Mouse (Mus musculus) Patski (cell line): ENCODE results near the gene Ccdc157. TPM values are rescaled to one million over a fixed set of nuclear protein-coding genes. Genes with fewer than 3 reads are reported as not detected.
"Not testable (repeated sequence)": the region's sequence is repeated elsewhere in the genome, so short reads cannot be mapped to it uniquely, and the experiment has no call there.

ENCODE experiments used
- ATAC-seq: fragments of 100-300 bp; one replicate; pipeline ENCODE4 v1.8.0; 2021
- CTCF ChIA-PET: fragments of 350-600 bp; sonication (Branson Sonifier 250); formaldehyde crosslinking; loops from one replicate; lab custom pipeline; 2022; ENCODE audit warnings: inconsistent platforms; lab: Charles Lee
- POLR2A ChIA-PET: fragments of 350-600 bp; sonication (Branson Sonifier 250); formaldehyde crosslinking; loops from one replicate; lab custom pipeline; 2022; ENCODE audit warnings: antibody characterized with exemption, inconsistent platforms; lab: Charles Lee
- DNase-seq: peaks from one replicate; pipeline ENCODE4 v3.0.0-alpha.2; 2011; ENCODE audit warnings: low read depth, low spot score
- H3K27me3 ChIP-seq: fragments of 371-371 bp; one replicate; pipeline ENCODE4 v1.5.1; 2021
- CTCF ChIP-seq: fragments of 100-300 bp; IDR thresholded peaks from one replicate; pipeline ENCODE4 v1.5.1; 2021
- in situ Hi-C: fragments of 300-500 bp; cut with MboI; formaldehyde crosslinking; loops from 3 replicates; pipeline ENCODE4 v1.11.1; 2018; ENCODE audit warnings: low pct_unique_long_range_greater_than_20kb, mixed read lengths
- polyA plus RNA-seq: library from polyadenylated mRNA; unstranded; gene quantifications from one replicate; pipeline ENCODE4 v1.2.3, GENCODE M21; 2021

Ccdc157 gene
- polyA plus RNA-seq, 1 experiment from 2014 or later: 17.3 TPM

DNA sequence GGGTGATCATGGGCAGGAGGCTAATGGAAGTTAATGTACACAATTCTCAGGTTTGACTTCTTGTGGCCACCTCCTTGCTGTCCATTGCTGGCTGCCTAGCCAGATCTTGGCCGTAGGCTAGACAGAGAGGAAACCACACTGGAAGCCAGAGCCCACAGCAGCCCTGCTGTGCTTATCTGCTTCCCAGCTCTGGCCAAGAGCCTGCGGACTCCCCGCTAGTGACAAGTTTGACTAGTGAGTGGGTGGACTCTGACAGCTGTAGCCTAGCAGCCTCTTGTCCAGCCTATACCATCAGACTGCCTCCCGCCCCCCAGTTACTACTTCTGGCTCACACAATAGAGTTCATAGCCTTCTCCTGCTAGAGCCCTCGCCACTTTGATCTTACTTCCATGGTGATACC, 40.5 kb downstream of the Ccdc157 start:
- ChIA-PET POLR2A (no interaction called here), CTCF (interaction anchor here (1.7 to 2.0 kb wide), 4 partner anchors 15 to 100 kb away, joined by 6 to 10 read pairs (median 8); partner anchors contain the start of gene Rnf215)
- no peak for DNase-seq
- in situ Hi-C loops: no loop called here
- no peak for ATAC-seq
- H3K27me3 ChIP-seq: no peaks in the 10 kb centered on the region
- no peak for TF ChIP-seq CTCF

DNA sequence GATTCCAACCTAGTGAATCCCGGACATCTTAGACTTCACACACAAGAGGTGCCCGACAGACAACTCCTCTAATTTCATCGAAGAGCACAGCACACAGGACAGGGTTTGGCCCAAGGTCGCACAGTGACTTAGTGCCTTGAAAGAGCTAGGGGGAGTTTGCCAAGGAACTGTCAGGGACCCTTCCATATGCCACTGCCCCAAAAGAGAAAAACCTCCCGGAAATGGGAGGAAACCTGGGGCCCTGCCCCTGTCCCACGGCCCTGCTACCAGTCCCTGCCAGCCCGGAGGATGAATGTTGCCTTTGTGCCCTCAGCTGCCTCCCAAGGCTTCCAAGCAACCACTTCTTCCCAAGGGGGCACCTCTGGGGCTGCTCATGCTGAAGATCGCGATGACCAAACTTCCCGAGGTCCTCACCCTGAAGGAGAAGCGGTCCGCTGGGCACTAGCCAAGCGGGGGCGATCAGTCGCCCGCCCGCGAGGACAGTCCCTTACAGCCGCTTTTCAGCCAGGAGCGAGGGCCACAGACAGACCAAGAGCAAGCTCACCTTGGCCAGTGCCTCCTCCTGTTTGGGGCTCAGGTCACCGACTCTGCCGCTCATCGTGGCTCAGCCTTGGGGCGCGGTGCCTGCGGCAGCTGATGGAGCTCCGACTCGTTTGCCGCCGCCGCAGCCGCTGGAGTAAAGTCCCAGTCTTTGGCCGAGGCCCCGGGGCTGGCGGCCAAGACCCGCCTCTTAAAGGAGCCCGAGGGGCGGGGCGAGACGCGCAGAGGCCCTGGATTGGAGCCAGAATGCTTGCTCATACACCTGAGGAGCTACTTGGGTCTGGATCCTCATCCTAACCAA, 41.8 kb downstream of the Ccdc157 start:
- no peak for DNase-seq
- in situ Hi-C loops: no loop called here
- peak; percentile 45 for ATAC-seq
- H3K27me3 ChIP-seq: no peaks in the 10 kb centered on the region
- CTCF ChIA-PET: interaction anchor here (0.6 to 2.0 kb wide), 12 partner anchors 9 to 140 kb away, joined by 3 to 10 read pairs (median 4); partner anchors contain the start of gene Rnf215
- POLR2A ChIA-PET: interaction anchor here (1.0 to 1.8 kb wide), 3 partner anchors 12 to 21 kb away, joined by 3 to 7 read pairs (median 6); no protein-coding TSS in a partner anchor
- no peak for TF ChIP-seq CTCF

DNA sequence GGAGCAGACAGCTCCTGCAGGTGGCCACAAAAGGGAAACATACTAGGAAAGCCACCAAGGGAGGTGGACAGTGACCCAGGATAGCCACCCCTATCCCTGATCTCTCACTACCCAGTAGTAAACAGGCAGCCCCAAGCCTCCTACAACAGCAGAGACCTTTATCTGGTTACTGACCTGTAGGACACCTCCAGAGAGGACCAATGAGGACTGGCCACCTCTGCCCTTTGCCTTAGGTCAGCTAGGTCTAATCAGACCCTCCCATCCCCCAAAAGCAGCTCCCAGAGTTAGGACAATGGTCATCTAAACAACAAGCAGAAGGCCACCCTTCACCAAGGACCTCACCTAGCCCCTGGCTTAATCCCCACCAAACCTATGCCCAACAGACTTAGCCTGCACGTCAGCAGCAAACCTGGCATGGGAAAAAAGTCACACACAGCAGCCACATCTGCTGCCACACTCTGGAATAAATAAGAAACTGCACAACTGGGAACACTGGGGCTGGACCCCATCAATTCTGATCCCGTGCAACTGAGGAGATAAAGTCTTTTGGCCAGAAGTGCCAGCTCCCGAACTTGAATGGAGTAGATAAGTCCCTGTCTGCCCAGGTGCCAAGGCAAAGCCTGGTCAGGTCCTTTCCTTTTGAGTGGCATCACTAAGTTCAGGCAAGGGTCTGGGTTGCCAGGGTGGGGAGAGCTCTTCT, 42.6 kb downstream of the Ccdc157 start:
- no peaks in the 10 kb centered on the region for H3K27me3 ChIP-seq
- in situ Hi-C loops: no loop called here
- POLR2A ChIA-PET: interaction anchor here (0.6 to 1.8 kb wide), 4 partner anchors 12 to 44 kb away, joined by 3 to 7 read pairs (median 4); no protein-coding TSS in a partner anchor
- DNase-seq (no peak), ATAC-seq (peak; percentile 53)
- CTCF ChIA-PET: interaction anchor here (0.8 to 2.0 kb wide), 9 partner anchors 10 to 141 kb away, joined by 3 to 10 read pairs (median 4); partner anchors contain the start of gene Rnf215
- TF ChIP-seq CTCF: no peak

DNA sequence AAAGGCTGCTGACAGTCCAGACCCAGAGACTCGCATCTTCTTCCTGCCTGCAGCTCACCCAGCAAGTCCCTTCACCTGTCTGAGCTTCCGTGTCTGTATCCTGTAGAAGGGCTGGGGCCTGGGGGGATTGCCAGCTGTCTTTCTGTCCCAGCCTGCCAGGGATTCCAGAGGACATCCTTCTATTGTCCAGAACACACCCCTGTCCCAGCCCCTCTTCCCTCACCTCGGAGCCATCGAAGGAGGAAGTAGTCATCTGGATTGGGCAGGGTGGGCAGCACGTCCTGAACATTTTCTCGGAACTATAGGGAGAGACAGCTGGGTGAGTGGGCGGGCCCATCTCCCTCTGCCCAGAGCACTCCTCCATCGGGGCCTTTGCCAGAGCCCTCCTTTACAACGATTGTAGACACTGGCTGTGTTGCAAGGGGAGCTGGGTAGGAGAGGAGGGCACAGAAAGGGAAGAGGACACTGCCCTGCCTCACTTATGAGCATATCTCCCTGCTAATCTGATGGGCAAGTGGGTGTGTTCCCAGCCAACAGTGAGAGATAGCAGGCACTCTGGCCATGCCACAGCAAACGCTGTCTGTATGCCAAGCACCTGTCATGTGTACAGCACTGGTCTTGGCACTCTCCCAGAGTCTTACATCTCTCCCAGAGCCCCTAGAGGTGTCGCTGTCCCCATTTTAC, 43.5 kb downstream of the Ccdc157 start:
- DNase-seq (no peak), ATAC-seq (no peak)
- H3K27me3 ChIP-seq: no peaks in the 10 kb centered on the region
- POLR2A ChIA-PET: interaction anchor here (0.6 to 1.2 kb wide), 2 partner anchors 18 to 45 kb away, joined by 3 read pairs; no protein-coding TSS in a partner anchor
- no peak for TF ChIP-seq CTCF
- in situ Hi-C loops: no loop called here
- CTCF ChIA-PET: interaction anchor here (1.4 to 1.5 kb wide), 2 partner anchors 20 to 33 kb away, joined by 3 read pairs; no protein-coding TSS in a partner anchor

DNA sequence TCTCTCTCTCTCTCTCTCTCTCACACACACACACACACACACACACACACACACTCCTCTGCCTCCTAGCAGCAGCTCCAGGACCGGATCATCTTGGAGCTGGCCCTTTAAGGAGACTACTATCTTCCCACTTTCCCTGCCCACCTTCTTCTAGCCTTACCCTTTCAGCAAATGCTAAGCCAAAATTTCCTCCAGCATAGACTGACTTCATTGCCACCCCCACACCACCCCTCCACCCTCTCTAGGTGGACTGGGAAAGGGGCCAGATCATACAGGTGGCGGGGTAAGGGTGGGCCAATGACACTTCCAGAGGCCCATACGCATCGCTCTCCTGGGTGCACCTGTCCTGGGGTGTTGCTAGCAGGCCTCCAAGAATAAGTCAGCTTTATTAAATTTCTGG, 44.7 kb downstream of the Ccdc157 start:
- H3K27me3 ChIP-seq: no peaks in the 10 kb centered on the region
- no peak for DNase-seq
- POLR2A ChIA-PET: no interaction called here
- in situ Hi-C loops: no loop called here
- ATAC-seq: no peak
- CTCF ChIA-PET: interaction anchor here (1.3 to 1.7 kb wide), 4 partner anchors 10 to 104 kb away, joined by 3 to 4 read pairs (median 3); no protein-coding TSS in a partner anchor
- no peak for TF ChIP-seq CTCF

DNA sequence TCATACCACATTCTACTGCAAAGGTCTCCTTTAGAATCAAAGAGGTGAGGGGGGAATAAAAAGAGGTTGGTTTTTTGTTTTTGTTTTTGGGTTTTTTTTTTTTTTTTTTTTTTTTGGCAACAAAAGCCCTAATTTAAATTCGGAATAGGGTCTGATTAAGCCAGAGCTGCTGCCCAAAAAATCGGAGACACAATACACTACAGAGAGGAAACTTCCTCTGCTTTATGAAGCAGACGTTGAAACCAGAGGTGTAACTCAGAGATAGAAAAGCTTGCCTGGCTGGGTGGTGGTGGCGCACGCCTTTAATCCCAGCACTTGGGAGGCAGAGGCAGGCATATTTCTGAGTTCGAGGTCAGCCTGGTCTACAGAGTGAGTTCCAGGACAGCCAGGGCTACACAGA, 45.6 kb downstream of the Ccdc157 start:
- H3K27me3 ChIP-seq, DNase-seq, POLR2A ChIA-PET, in situ Hi-C loops, ATAC-seq: not testable (repeated sequence)
- CTCF ChIA-PET: interaction anchor here (1.3 to 1.7 kb wide), 3 partner anchors 9 to 105 kb away, joined by 3 to 4 read pairs (median 3); no protein-coding TSS in a partner anchor

DNA sequence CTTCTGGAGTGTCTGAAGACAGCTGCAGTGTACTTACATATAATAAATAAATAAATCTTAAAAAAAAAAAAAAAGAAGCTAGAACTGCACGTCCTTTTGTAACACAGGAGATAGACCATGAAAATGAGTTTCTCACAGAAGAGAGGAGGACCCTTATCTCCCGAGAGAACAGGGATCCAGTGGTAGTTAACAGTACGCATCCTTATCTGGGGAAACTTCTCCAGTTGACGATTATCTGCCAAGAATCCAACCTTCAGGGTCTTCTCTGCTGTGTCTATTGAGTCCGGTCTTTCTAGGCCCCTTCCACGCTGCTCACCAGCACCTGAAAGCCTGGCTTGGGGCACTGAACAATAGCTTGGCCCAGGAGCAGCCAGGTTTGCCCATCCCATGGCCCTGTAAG, 46.1 kb downstream of the Ccdc157 start:
- ATAC-seq: no peak

DNA sequence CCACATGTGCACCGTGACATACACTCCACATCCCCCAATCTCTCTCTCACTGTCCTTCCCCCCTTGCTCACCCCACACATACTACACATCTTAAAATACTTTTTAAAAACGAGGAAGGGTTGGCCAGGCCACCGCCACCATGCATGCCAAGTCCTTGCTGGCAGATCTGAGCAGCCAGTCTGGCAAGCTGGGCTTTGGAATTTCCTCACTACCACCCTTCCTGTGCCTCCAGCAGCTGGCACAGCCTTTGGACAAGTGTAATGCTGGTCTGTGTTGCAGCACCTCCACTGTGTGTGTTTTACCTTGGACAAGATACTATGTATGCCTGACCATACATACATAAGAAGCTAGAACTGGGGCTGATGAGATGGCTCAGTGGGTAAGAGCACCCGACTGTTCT, 46.6 kb downstream of the Ccdc157 start:
- ChIA-PET CTCF (interaction anchor here (1.0 to 1.7 kb wide), 2 partner anchors 16 to 106 kb away, joined by 3 read pairs; no protein-coding TSS in a partner anchor), POLR2A (no interaction called here)
- in situ Hi-C loops: no loop called here
- ATAC-seq (no peak), DNase-seq (no peak)
- no peak for TF ChIP-seq CTCF
- H3K27me3 ChIP-seq: no peaks in the 10 kb centered on the region

More for the DNA sequence above, 46.1 kb downstream of the Ccdc157 start:
- H3K27me3 ChIP-seq: no peaks in the 10 kb centered on the region
- TF ChIP-seq CTCF: no peak
- ChIA-PET POLR2A (no interaction called here), CTCF (interaction anchor here (1.3 to 1.7 kb wide), 2 partner anchors 8 to 106 kb away, joined by 3 read pairs; no protein-coding TSS in a partner anchor)
- in situ Hi-C loops: no loop called here
- DNase-seq: no peak

DNA sequence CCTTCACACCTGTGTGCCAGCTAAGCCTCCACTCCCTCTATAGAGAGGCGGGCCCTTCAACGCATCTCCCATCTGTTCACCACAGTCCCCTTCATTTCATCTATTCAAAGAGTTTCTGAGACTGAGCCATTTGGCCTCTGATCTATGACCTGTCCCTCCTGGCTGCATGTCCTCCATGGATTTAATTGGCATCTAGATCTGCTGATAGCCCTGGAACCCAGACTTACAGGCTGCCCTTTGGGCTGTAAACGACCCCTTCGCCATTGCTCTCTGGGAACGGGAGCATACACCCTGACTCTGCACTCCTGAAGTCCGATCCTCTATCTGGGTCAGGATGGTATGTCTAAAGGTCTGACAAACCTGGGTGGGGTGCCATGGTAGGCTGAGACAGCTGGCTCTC, 47.2 kb downstream of the Ccdc157 start:
- DNase-seq: no peak
- ChIA-PET CTCF (interaction anchor here (0.9 to 1.0 kb wide), 2 partner anchors 13 to 16 kb away, joined by 3 read pairs; no protein-coding TSS in a partner anchor), POLR2A (no interaction called here)
- H3K27me3 ChIP-seq: no peaks in the 10 kb centered on the region
- in situ Hi-C loops: no loop called here
- no peak for ATAC-seq
- no peak for TF ChIP-seq CTCF
